ENCODE assay signal across 11 mouse cellular contexts in the genomic region with DNA sequence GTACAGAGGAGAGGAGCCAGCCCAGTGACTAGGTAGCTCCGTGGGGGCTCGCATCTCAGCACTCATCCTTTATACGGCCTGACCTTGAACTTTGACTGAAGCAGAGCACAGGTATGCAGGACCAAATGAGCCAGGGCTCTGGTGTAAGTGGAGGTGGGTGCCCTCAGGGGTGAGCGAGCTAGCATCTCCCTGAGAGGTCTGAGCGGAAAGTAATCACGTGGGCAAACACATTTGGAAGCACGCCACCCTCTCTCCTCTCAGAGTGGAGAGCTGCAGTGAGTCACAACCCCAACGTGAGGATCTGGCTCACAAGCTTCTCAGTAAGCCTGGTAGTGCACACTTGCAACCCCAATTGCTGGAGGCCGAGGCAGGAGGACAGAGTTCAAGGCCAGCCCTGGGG. TPM values are rescaled to one million over a fixed set of nuclear protein-coding genes. Genes with fewer than 3 reads are reported as not detected.
DNase-seq lines count a peak whose midpoint lies in the region; ATAC-seq and TF ChIP-seq lines count a peak whose summit lies in the region.
"Had no signal": no experiment of that assay in that cellular context is flagged by ENCODE, and none has a peak within 500 bp of the region (broad histone marks: within the 10 kb centered on the region; RNA-seq: fewer than 3 reads in every experiment).

No protein-coding gene starts in this region.

- 41% methylated on average over 9 of the region's 9 CpGs for WGBS in heart, embryonic 16.5 days
- WGBS in kidney, embryonic 16.5 days = 60% methylated on average over 9 of the region's 9 CpGs
- 79% methylated on average over 9 of the region's 9 CpGs for WGBS in hindbrain, embryonic 11.5 days
- WGBS in liver, postnatal 0 days (ENCODE audit: insufficient replicate concordance) = 66% methylated on average over 9 of the region's 9 CpGs

- no peak for TF ChIP-seq EP300 in liver, postnatal 0 days (IDR thresholded peaks at IDR 0.05; ENCODE audit: low read depth)

- H3K9ac ChIP-seq in heart, embryonic 16.5 days (ENCODE audit: low read length) = no peak overlapping the region
- H3K9ac ChIP-seq in kidney, embryonic 16.5 days (replicated peaks; ENCODE audit: low read length) = no peak overlapping the region
- no peak overlapping the region for H3K9ac ChIP-seq in hindbrain, embryonic 11.5 days (ENCODE audit: low read depth, low read length)
- H3K9ac ChIP-seq in liver, postnatal 0 days (replicated peaks) = no peak overlapping the region
- H3K9ac ChIP-seq: liver, embryonic 15.5 days had no signal

- no peak overlapping the region for H3K4me3 ChIP-seq in heart, embryonic 16.5 days (ENCODE audit: low read length)
- H3K4me3 ChIP-seq in kidney, embryonic 16.5 days (ENCODE audit: low read length) = no peak overlapping the region
- no peak overlapping the region for H3K4me3 ChIP-seq in hindbrain, embryonic 11.5 days (ENCODE audit: low read depth, low read length)
- H3K4me3 ChIP-seq in liver, postnatal 0 days (ENCODE audit: low read depth, low read length) = no peak overlapping the region
- H3K4me3 ChIP-seq: liver, embryonic 15.5 days had no signal

- H3K36me3 ChIP-seq in heart, embryonic 16.5 days (ENCODE audit: control insufficient read depth, insufficient read depth) = no peaks in the 10 kb centered on the region
- H3K36me3 ChIP-seq in kidney, embryonic 16.5 days (ENCODE audit: insufficient read depth, low read length) = no peaks in the 10 kb centered on the region
- H3K36me3 ChIP-seq in hindbrain, embryonic 11.5 days (ENCODE audit: control insufficient read depth, insufficient read depth, low read length) = no peaks in the 10 kb centered on the region
- peaks cover 7% of the 10 kb centered on the region for H3K36me3 ChIP-seq in liver, postnatal 0 days (replicated peaks; ENCODE audit: insufficient read depth, low read length)

- H3K27me3 ChIP-seq in heart, embryonic 16.5 days (ENCODE audit: control insufficient read depth, insufficient read depth, low read length) = no peaks in the 10 kb centered on the region
- no peaks in the 10 kb centered on the region for H3K27me3 ChIP-seq in kidney, embryonic 16.5 days (ENCODE audit: insufficient read depth, low read length)
- H3K27me3 ChIP-seq in hindbrain, embryonic 11.5 days (ENCODE audit: control insufficient read depth, insufficient read depth, low read length) = no peaks in the 10 kb centered on the region
- no peaks in the 10 kb centered on the region for H3K27me3 ChIP-seq in liver, postnatal 0 days (ENCODE audit: insufficient read depth, low read length)
- H3K27me3 ChIP-seq: liver, embryonic 15.5 days had no signal

- H3K9me3 ChIP-seq in heart, embryonic 16.5 days (replicated peaks; ENCODE audit: control insufficient read depth, low read length) = no peaks in the 10 kb centered on the region
- H3K9me3 ChIP-seq in kidney, embryonic 16.5 days (ENCODE audit: low read length) = no peaks in the 10 kb centered on the region
- no peaks in the 10 kb centered on the region for H3K9me3 ChIP-seq in hindbrain, embryonic 11.5 days (ENCODE audit: control insufficient read depth, low read length)
- H3K9me3 ChIP-seq in liver, postnatal 0 days (ENCODE audit: low read length) = no peaks in the 10 kb centered on the region
- H3K9me3 ChIP-seq: liver, embryonic 15.5 days had no signal

- H3K4me2 ChIP-seq in heart, embryonic 16.5 days (ENCODE audit: low read depth, low read length) = no peak overlapping the region
- no peak overlapping the region for H3K4me2 ChIP-seq in kidney, embryonic 16.5 days (replicated peaks; ENCODE audit: low read depth, low read length)
- no peak overlapping the region for H3K4me2 ChIP-seq in hindbrain, embryonic 11.5 days (replicated peaks; ENCODE audit: low read depth, low read length)
- no peak overlapping the region for H3K4me2 ChIP-seq in liver, postnatal 0 days (ENCODE audit: low read depth, low read length)
- H3K4me2 ChIP-seq: liver, embryonic 15.5 days had no signal

- ATAC-seq in heart, embryonic 16.5 days (replicated peaks; ENCODE audit: extremely low read depth, insufficient read depth, low FRiP score) = peak; percentile 58
- no peak for ATAC-seq in kidney, embryonic 16.5 days (ENCODE audit: low FRiP score, low TSS enrichment)
- no peak for ATAC-seq in hindbrain, embryonic 11.5 days (ENCODE audit: low FRiP score)
- no peak for ATAC-seq in liver, postnatal 0 days

- DNase-seq in layer of hippocampus, adult 18-20 months (ENCODE audit: low spot score in 2 of 2) = peak; percentile 36 to 62
- no peak for DNase-seq in layer of hippocampus, postnatal 14 days (ENCODE audit: low spot score in 2 of 2)
- DNase-seq in adrenal gland, adult 8-10 months = peak; percentile 82
- peak; percentile 54 to 66 for DNase-seq in lung, postnatal 4 days
- no peak for DNase-seq in hindbrain, embryonic 11.5 days (ENCODE audit: low spot score)
- no peak for DNase-seq in liver, postnatal 0 days
- DNase-seq: kidney, adult 11 months had no signal

- TF ChIP-seq CTCF in liver, postnatal 0 days (IDR thresholded peaks at IDR 0.05; ENCODE audit: low read depth) = no peak

- peaks cover 25% of the 10 kb centered on the region for H3K4me1 ChIP-seq in heart, embryonic 16.5 days (ENCODE audit: control insufficient read depth, insufficient read depth, low read length)
- H3K4me1 ChIP-seq in kidney, embryonic 16.5 days (ENCODE audit: insufficient read depth, low read length) = peaks cover 19% of the 10 kb centered on the region
- peaks cover 3% of the 10 kb centered on the region; the same call in 1 of the 2 replicates for H3K4me1 ChIP-seq in hindbrain, embryonic 11.5 days (replicated peaks; ENCODE audit: control insufficient read depth, insufficient read depth, low read length)
- H3K4me1 ChIP-seq in liver, postnatal 0 days (ENCODE audit: insufficient read depth) = 0 out of 2 replicates have a peak, but pooled peaks cover under 1% of the 10 kb centered on the region

- no peak overlapping the region for H3K27ac ChIP-seq in heart, embryonic 16.5 days (ENCODE audit: low read length)
- no peak overlapping the region for H3K27ac ChIP-seq in kidney, embryonic 16.5 days (ENCODE audit: low read length)
- H3K27ac ChIP-seq in hindbrain, embryonic 11.5 days (ENCODE audit: low read depth, low read length) = no peak overlapping the region
- no peak overlapping the region for H3K27ac ChIP-seq in liver, postnatal 0 days (ENCODE audit: low read depth)
- H3K27ac ChIP-seq: liver, embryonic 15.5 days had no signal

RNA-seq across cellular contexts. Expression of a gene that starts 19.5 kb away (rescaled TPM):
- not detected for total RNA-seq in layer of hippocampus, adult 18-20 months (2021)
- not detected for total RNA-seq in layer of hippocampus, postnatal 14 days (2021)
- not detected for total RNA-seq in adrenal gland, adult 8-10 months (2022)
- not detected in 2 replicates for polyA plus RNA-seq in heart, embryonic 16.5 days (2015; fragmentation: Nextera tagmentation; extraction: Ambion mirVana)
- 0.15 and 0.19 TPM in 2 replicates for polyA plus RNA-seq in kidney, embryonic 16.5 days (2015; fragmentation: Nextera tagmentation; extraction: Ambion mirVana)
- polyA plus RNA-seq in hindbrain, embryonic 11.5 days (2014; fragmentation: Nextera tagmentation; extraction: Ambion mirVana) = not detected in 2 replicates
- polyA plus RNA-seq in liver, postnatal 0 days (2015; fragmentation: Nextera tagmentation; extraction: Ambion mirVana) = not detected in 2 replicates
- polyA plus RNA-seq: liver, embryonic 15.5 days; neural tube, embryonic 14.5 days had no signal

RNA-seq across cellular contexts. Expression of a gene that starts 30.6 kb away (rescaled TPM):
- 10 to 100 TPM; 82.1 to 82.7 TPM for total RNA-seq in layer of hippocampus, adult 18-20 months (2021)
- 10 to 100 TPM; 75.0 to 78.4 TPM for total RNA-seq in layer of hippocampus, postnatal 14 days (2021)
- total RNA-seq in adrenal gland, adult 8-10 months (2022) = 10 to 100 TPM; 61.7 to 64.9 (median 62.9) TPM
- polyA plus RNA-seq in heart, embryonic 16.5 days (2015; fragmentation: Nextera tagmentation; extraction: Ambion mirVana) = 58.2 and 60.1 TPM in 2 replicates
- polyA plus RNA-seq in kidney, embryonic 16.5 days (2015; fragmentation: Nextera tagmentation; extraction: Ambion mirVana) = 56.7 and 60.1 TPM in 2 replicates
- 48.3 and 60.2 TPM in 2 replicates for polyA plus RNA-seq in hindbrain, embryonic 11.5 days (2014; fragmentation: Nextera tagmentation; extraction: Ambion mirVana)
- 29.3 and 30.7 TPM in 2 replicates for polyA plus RNA-seq in liver, postnatal 0 days (2015; fragmentation: Nextera tagmentation; extraction: Ambion mirVana)

RNA-seq across cellular contexts. Expression of a gene that starts 30.8 kb away (rescaled TPM):
- 10 to 100 TPM; 10.2 to 10.9 TPM for total RNA-seq in layer of hippocampus, adult 18-20 months (2021)
- total RNA-seq in layer of hippocampus, postnatal 14 days (2021) = 10 to 100 TPM; 10.9 to 11.0 TPM
- 10 to 100 TPM in 2 of 4 experiments, 1 to 10 TPM in 2; 6.4 to 11.6 (median 9.1) TPM for total RNA-seq in adrenal gland, adult 8-10 months (2022)
- polyA plus RNA-seq in heart, embryonic 16.5 days (2015; fragmentation: Nextera tagmentation; extraction: Ambion mirVana) = 10.0 and 10.4 TPM in 2 replicates
- polyA plus RNA-seq in kidney, embryonic 16.5 days (2015; fragmentation: Nextera tagmentation; extraction: Ambion mirVana) = 17.4 and 18.2 TPM in 2 replicates
- polyA plus RNA-seq in hindbrain, embryonic 11.5 days (2014; fragmentation: Nextera tagmentation; extraction: Ambion mirVana) = 4.7 and 6.2 TPM in 2 replicates
- polyA plus RNA-seq in liver, postnatal 0 days (2015; fragmentation: Nextera tagmentation; extraction: Ambion mirVana) = 6.8 and 6.9 TPM in 2 replicates

RNA-seq across cellular contexts. Expression of a gene that starts 56.8 kb away (rescaled TPM):
- 10 to 100 TPM; 46.3 to 52.5 TPM for total RNA-seq in layer of hippocampus, adult 18-20 months (2021)
- total RNA-seq in layer of hippocampus, postnatal 14 days (2021) = 10 to 100 TPM; 25.1 to 28.7 TPM
- 10 to 100 TPM; 10.9 to 21.7 (median 15.3) TPM for total RNA-seq in adrenal gland, adult 8-10 months (2022)
- 4.6 and 4.8 TPM in 2 replicates for polyA plus RNA-seq in heart, embryonic 16.5 days (2015; fragmentation: Nextera tagmentation; extraction: Ambion mirVana)
- 3.5 and 4.5 TPM in 2 replicates for polyA plus RNA-seq in kidney, embryonic 16.5 days (2015; fragmentation: Nextera tagmentation; extraction: Ambion mirVana)
- 7.3 and 8.9 TPM in 2 replicates for polyA plus RNA-seq in hindbrain, embryonic 11.5 days (2014; fragmentation: Nextera tagmentation; extraction: Ambion mirVana)
- 2.1 and 2.4 TPM in 2 replicates for polyA plus RNA-seq in liver, postnatal 0 days (2015; fragmentation: Nextera tagmentation; extraction: Ambion mirVana)

Comparison
In these comparisons a context has a peak if more than half of its experiments do, and no peak if none do; other contexts are left out.
1. DNase-seq: peak in layer of hippocampus, adult 18-20 months (2 of 2), adrenal gland, adult 8-10 months (single experiment) and lung, postnatal 4 days (2 of 2); none in layer of hippocampus, postnatal 14 days (0 of 2), hindbrain, embryonic 11.5 days (single experiment) and liver, postnatal 0 days (single experiment).